Mouse (Mus musculus) liver, embryonic 11.5 days (tissue): ENCODE results near the gene Rngtt. TPM values are rescaled to one million over a fixed set of nuclear protein-coding genes. Genes with fewer than 3 reads are reported as not detected.

Source experiments
- ATAC-seq: fragments of 200-750 bp; cut with Nextera tagmentation; replicated peaks from 2 replicates; pipeline ENCODE4 v1.8.0; 2017; ENCODE audit warnings: moderate number of reproducible peaks, mild to moderate bottlenecking, moderate TSS enrichment, moderate library complexity; ENCODE audit not compliant: low FRiP score
- DNase-seq: peaks from one replicate; pipeline ENCODE4 v3.0.0-alpha.2; 2017; ENCODE audit warnings: low spot score
- H3K27ac ChIP-seq: fragments of 300-500 bp; sonication (generic); 2 replicates; pipeline ENCODE4 v1.5.1; 2014; ENCODE audit warnings: mild to moderate bottlenecking, low read depth, low read length, control low read depth
- H3K27me3 ChIP-seq: fragments of 300-500 bp; sonication (generic); replicated peaks from 2 replicates; pipeline ENCODE4 v1.6.1; 2014; ENCODE audit warnings: low read length, mixed read lengths; ENCODE audit not compliant: control insufficient read depth, insufficient read depth
- H3K36me3 ChIP-seq: fragments of 300-500 bp; sonication (generic); 2 replicates; pipeline ENCODE4 v1.6.1; 2014; ENCODE audit warnings: mild to moderate bottlenecking, low read length, moderate library complexity, mixed read lengths; ENCODE audit not compliant: control insufficient read depth, insufficient read depth
- H3K4me1 ChIP-seq: fragments of 300-500 bp; sonication (generic); replicated peaks from 2 replicates; pipeline ENCODE4 v1.6.1; 2014; ENCODE audit warnings: low read length, mixed read lengths; ENCODE audit not compliant: control insufficient read depth, insufficient read depth
- H3K4me2 ChIP-seq: fragments of 300-500 bp; sonication (generic); 2 replicates; pipeline ENCODE4 v1.6.1; 2014; ENCODE audit warnings: mild to moderate bottlenecking, control low read depth, moderate library complexity
- H3K4me3 ChIP-seq: fragments of 300-500 bp; sonication (generic); 2 replicates; pipeline ENCODE4 v1.5.1; 2014; ENCODE audit warnings: low read depth, low read length, control low read depth
- H3K9ac ChIP-seq: fragments of 300-500 bp; sonication (generic); 2 replicates; pipeline ENCODE4 v1.6.1; 2014; ENCODE audit warnings: low read depth, low read length, control low read depth
- H3K9me3 ChIP-seq: fragments of 300-500 bp; sonication (generic); 2 replicates; pipeline ENCODE4 v1.6.1; 2016; ENCODE audit warnings: low read length, inconsistent platforms, mixed read lengths; ENCODE audit not compliant: control insufficient read depth
- WGBS: fragments of 180-500 bp; shearing (Covaris S2); extraction: QIAGEN DNeasy Blood & Tissue Kit; methylation state at CpG from one replicate; pipeline ENCODE4 v1.1.7; 2014; 5-methylcytosine and 5-hydroxymethylcytosine counted together
- polyA plus RNA-seq: library from polyadenylated mRNA; unstranded; fragments of >200 nt; fragmentation: Nextera tagmentation; extraction: Ambion mirVana; gene quantifications from 2 replicates; pipeline ENCODE4 v1.2.1, GENCODE M21; 2014

Rngtt gene
- 30.1 and 32.6 TPM in 2 replicates for polyA plus RNA-seq

DNA sequence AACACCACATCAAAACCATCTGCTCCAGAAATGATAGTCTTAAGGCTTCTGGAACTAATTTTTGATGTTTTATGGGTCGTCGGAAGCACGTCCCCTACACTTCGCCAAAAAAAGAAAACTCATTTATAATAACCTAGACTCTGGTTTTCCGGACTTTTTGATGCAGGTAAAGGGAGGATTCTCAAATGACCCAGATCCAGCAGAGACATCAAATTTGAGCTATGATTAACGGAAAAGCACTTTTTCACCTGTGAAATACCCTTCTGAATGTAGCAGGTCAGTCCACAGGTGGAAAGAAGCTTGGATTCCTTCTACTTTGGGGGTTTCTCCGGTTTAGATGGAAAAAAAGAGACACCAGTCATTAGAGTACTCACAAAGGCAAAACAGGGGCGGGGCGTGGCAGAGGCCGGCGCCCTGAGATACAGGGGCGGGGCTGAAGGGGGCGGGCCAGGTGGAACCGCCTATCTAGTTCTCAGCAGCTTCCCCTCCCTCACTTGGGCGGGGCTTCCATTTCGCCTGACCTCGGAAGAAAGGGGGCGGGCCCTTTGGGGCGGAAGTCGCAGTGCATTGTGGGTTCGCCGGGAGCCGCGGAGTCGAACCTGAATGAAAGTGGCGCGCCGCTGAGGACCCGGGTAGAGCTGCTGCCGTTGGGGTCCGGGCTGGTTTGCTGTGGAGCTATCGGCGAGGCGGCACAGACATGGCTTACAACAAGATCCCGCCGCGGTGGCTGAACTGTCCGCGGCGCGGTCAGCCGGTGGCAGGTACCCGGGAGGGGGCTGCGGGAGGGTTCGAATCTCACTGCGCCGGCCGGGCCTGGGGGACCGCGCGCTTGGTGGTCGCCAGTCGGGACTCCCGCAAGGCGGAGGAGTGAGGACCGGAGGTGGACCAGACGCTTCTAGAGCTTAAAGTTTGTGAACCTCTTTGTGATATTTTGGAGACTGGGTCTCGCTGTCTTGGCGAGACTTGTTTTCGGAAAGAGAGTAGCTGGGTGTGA lies at the start of gene Rngtt:
Rngtt (plus strand) TSS at position 548 of the 994 bp plus-strand sequence.
- H3K9ac ChIP-seq: peak within 1 kb of the TSS; percentile 76
- no peaks in the 10 kb centered on the region for H3K9me3 ChIP-seq
- peak within 1 kb of the TSS; percentile 78 for H3K4me2 ChIP-seq
- H3K36me3 ChIP-seq: no peaks in the 10 kb centered on the region
- WGBS: 3% methylated on average over 60 of the region's 60 CpGs
- peak within 1 kb of the TSS; percentile 56 for H3K27ac ChIP-seq
- H3K4me3 ChIP-seq: peak within 1 kb of the TSS; percentile 79
- H3K4me1 ChIP-seq: 0 out of 2 replicates have a peak, but pooled peaks cover 2% of the 10 kb centered on the region
- H3K27me3 ChIP-seq: no peaks in the 10 kb centered on the region
- ATAC-seq: peak; percentile 94
- DNase-seq: peak; percentile 96

DNA sequence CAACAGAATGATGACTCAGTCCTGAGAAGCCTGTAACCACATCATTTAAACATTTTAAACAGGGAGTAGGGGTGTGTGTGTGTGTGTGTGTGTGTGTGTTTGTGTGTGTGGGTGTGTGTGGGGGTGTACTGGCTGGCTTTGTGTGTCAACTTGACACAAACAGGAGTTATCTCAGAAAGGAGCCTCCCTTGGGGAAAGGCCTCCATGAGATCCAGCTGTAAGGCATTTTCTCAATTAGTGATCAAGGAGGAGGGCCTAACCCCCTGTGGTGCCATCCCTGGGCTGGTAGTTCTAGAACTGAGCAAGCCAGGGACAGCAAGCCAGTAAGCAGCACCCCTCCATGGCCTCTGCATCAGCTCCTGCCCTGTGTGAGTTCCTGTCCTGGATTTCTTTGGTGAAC lies 49.8 kb upstream of the Rngtt start:
- no peak overlapping the region for H3K27ac ChIP-seq
- H3K4me3 ChIP-seq: no peak overlapping the region
- 0 out of 2 replicates have a peak, but pooled peaks cover 2% of the 10 kb centered on the region for H3K4me1 ChIP-seq
- no peaks in the 10 kb centered on the region for H3K9me3 ChIP-seq
- no peaks in the 10 kb centered on the region for H3K36me3 ChIP-seq
- no peak overlapping the region for H3K9ac ChIP-seq
- ATAC-seq (no peak), DNase-seq (no peak)
- no peak overlapping the region for H3K4me2 ChIP-seq
- H3K27me3 ChIP-seq: no peaks in the 10 kb centered on the region

DNA sequence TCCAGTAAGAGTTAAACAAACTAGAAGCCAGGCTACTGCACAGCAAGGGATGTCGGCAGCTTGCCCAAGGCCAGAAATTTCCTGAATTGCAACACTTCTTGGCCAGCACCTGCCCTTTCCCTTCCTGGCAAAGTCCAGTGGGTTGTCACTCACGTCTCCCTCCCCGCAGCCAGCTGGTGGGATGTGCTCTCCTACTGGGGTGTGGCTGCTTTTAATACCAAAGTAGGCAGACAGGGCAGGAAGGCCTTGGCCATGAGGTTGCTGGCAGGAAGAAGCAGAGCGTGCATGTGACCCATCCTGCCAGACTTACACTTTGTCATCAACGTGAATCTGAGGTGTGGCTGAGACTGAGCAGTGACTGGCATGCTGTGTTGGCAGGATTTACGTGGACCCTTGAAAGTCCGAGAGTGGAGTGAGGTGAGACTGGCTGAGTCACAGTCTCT lies 48.8 kb upstream of the Rngtt start:
- ATAC-seq (peak; percentile 39; the same call in 1 of the 2 replicates), DNase-seq (no peak)
- Histone ChIP-seq H3K4me2 (no peak overlapping the region), H3K27me3 (no peaks in the 10 kb centered on the region), H3K4me3 (no peak overlapping the region), H3K9ac (no peak overlapping the region), H3K9me3 (no peaks in the 10 kb centered on the region), H3K4me1 (0 out of 2 replicates have a peak, but pooled peaks cover 2% of the 10 kb centered on the region), H3K27ac (no peak overlapping the region), H3K36me3 (no peaks in the 10 kb centered on the region)
- 52% methylated on average over 7 of the region's 7 CpGs for WGBS

DNA sequence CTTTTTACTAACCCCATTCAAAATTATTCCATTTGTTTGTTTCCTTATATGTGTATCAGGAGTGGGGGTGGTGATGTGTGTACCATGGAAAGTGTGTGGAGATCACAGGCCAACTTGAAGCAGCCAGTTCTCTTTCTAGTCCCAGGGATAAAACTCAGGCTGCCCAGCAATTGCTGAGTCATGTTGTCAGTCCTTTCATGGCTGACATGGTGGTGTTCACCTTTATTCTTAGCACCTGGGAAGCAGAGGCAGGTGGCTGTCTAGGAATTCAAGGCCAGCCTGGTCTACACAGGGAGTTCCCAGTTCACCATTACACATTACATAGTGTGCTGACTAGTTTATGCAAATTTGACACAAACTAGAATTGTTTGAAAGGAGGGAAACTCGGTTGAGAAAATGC lies 47.2 kb upstream of the Rngtt start:
- H3K4me2 ChIP-seq: no peak overlapping the region
- no peaks in the 10 kb centered on the region for H3K9me3 ChIP-seq
- 81% methylated on average over 1 of the region's 1 CpGs for WGBS
- no peaks in the 10 kb centered on the region for H3K27me3 ChIP-seq
- no peaks in the 10 kb centered on the region for H3K4me1 ChIP-seq
- no peak for ATAC-seq
- H3K4me3 ChIP-seq: no peak overlapping the region
- no peak overlapping the region for H3K9ac ChIP-seq
- no peak for DNase-seq
- no peak overlapping the region for H3K27ac ChIP-seq
- no peaks in the 10 kb centered on the region for H3K36me3 ChIP-seq

DNA sequence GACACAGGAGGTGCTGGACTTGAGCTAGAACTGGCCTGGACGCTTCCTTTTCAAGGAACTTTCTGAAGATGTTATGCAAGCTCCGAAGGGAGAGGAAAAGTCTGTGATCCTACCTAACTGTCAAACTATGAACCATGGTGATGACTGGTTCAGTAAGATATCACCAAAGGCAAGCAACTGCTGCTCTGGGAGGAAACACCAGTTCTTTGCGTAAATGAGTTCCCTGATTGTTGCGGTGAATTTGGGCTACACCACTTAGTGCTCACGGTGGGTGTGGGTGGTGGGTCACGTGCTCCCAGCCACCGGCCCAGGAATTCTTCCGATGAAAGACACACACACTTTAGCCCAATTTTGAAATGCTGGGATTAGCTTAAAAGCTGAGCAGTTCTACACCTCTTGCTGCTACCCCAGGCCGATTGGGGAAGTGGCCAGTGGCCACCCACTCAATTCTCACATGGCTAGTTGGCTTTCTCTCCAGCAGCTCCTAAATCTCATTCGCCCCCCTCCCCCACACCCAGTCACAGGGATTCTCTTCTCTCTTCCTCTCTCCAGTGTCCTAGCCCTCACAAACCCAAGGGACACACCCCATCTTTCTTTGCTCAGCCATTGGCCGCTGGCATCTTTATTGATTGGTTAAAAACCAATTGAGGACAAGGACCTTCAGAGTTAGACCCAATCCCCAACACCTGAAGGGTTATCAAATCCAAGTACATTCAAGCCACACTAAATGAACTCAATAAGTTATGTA lies 45.0 kb upstream of the Rngtt start:
- Histone ChIP-seq H3K27ac (no peak overlapping the region), H3K27me3 (no peaks in the 10 kb centered on the region), H3K9me3 (no peaks in the 10 kb centered on the region), H3K4me2 (no peak overlapping the region), H3K4me1 (no peaks in the 10 kb centered on the region), H3K36me3 (no peaks in the 10 kb centered on the region), H3K9ac (no peak overlapping the region), H3K4me3 (no peak overlapping the region)
- DNase-seq (no peak), ATAC-seq (no peak)
- WGBS: 67% methylated on average over 11 of the region's 11 CpGs

DNA sequence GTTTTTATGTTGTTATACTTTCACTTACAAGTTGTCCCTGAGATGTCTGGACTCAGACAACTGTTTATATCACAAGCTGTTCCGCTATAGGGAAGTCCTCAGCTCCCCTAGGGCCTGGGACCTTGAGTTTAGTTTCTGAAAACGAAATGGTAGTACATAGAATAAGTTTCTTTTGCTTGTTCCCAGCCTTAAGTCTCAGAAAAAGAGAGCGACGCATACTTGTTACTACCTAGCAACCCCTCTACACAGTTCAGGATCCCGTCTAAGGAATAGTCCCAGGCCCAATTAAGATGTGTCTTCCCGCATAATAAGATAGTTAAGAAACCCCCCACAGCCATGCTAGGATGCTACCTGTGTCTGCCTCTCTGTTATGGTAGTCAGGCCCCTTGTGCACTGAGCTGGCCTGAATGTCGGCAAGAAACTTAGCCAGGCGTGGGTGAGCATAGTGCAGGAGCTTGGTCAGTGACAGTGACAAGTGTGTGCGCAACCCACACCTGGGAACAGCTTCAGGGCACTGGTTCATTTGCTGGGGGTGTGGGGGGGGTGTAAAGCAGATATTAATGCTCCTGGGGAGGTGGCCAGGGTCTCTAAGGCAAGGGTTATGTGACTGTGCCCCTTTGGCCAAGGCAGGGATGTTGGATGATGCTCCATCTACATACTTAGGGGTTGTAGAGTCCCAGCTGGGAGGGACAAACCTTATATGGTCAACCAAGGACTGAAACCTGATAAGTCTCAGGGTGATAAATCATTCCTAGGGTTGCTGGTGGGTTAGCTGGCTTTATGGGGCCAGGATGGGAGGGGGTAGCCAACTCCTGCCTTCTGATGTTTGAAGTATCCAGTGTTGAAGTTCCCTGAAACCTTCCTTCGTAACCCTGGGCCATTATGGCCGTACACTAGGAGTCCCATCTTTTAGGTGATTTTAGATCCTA lies 39.5 kb upstream of the Rngtt start:
- WGBS: 80% methylated on average over 11 of the region's 11 CpGs
- Histone ChIP-seq H3K36me3 (no peaks in the 10 kb centered on the region), H3K4me3 (no peak overlapping the region), H3K27me3 (no peaks in the 10 kb centered on the region), H3K9me3 (no peaks in the 10 kb centered on the region), H3K9ac (no peak overlapping the region), H3K4me1 (no peaks in the 10 kb centered on the region), H3K27ac (no peak overlapping the region), H3K4me2 (no peak overlapping the region)
- ATAC-seq (no peak), DNase-seq (no peak)

DNA sequence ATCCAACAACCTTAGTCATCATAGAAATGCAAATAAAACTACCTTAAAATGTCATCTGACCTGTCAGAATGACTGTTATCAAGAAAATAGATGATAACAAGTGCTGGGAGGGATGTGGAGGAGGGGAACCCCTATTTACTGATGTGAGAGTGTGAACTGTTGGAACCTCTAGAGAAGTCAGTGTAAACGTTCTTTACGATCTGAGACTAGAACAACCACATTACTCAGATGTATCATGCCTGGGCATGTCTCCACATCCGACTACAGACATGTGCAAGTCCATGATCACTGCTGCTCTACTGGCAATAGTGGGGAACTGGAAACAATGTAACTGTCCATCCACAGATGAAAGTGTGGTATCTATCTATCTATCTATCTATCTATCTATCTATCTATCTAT lies 36.7 kb upstream of the Rngtt start:
- no peak overlapping the region for H3K4me2 ChIP-seq

More for the DNA sequence above, 36.7 kb upstream of the Rngtt start:
- Histone ChIP-seq H3K27ac (no peak overlapping the region), H3K36me3 (no peaks in the 10 kb centered on the region), H3K9ac (no peak overlapping the region), H3K4me1 (no peaks in the 10 kb centered on the region), H3K4me3 (no peak overlapping the region), H3K9me3 (no peaks in the 10 kb centered on the region), H3K27me3 (no peaks in the 10 kb centered on the region)
- ATAC-seq: no peak
- 65% methylated on average over 3 of the region's 3 CpGs for WGBS
- no peak for DNase-seq
